Mouse (Mus musculus): ENCODE results near the gene Aif1. TPM values are rescaled to one million over a fixed set of nuclear protein-coding genes. Genes with fewer than 3 reads are reported as not detected.

Aif1 gene
- polyA plus RNA-seq, 1 experiment: 2.1 TPM

GRCm38 (mm10) chr17:35198029-35198428, 22.2 kb upstream of the Aif1 start:
- Histone ChIP-seq H3K4me1 (ENCODE audit: control insufficient read depth, insufficient read depth, low read length) (no peaks in the 10 kb centered on the region), H3K27ac (ENCODE audit: insufficient read depth, low read length) (no peak overlapping the region), H3K4me3 (ENCODE audit: low read depth, low read length) (no peak overlapping the region), H3K9me3 (replicated peaks; ENCODE audit: control insufficient read depth, insufficient read depth, low read length, poor library complexity, severe bottlenecking) (no peaks in the 10 kb centered on the region), H3K27me3 (ENCODE audit: control insufficient read depth, insufficient read depth, low read length, poor library complexity, severe bottlenecking) (no peaks in the 10 kb centered on the region), H3K9ac (ENCODE audit: low read depth, poor library complexity, severe bottlenecking) (no peak overlapping the region), H3K36me3 (ENCODE audit: control insufficient read depth, insufficient read depth, low read length, poor library complexity, severe bottlenecking) (no peaks in the 10 kb centered on the region)
- no peak for TF ChIP-seq CTCF (IDR thresholded peaks at IDR 0.05; ENCODE audit: low read depth, low read length)
- TF ChIP-seq POLR2A (IDR thresholded peaks at IDR 0.05; ENCODE audit: insufficient read depth, low read length): no peak
- TF ChIP-seq EP300 (IDR thresholded peaks at IDR 0.05; ENCODE audit: insufficient read depth, low read depth, low read length): no peak

- Histone ChIP-seq H3K4me3 (ENCODE audit: low read depth, low read length) (no peak overlapping the region), H3K36me3 (ENCODE audit: control insufficient read depth, insufficient read depth, low read length, poor library complexity, severe bottlenecking) (no peaks in the 10 kb centered on the region), H3K9ac (ENCODE audit: low read depth, poor library complexity, severe bottlenecking) (no peak overlapping the region), H3K27ac (ENCODE audit: insufficient read depth, low read length) (no peak overlapping the region), H3K27me3 (ENCODE audit: control insufficient read depth, insufficient read depth, low read length, poor library complexity, severe bottlenecking) (no peaks in the 10 kb centered on the region), H3K9me3 (replicated peaks; ENCODE audit: control insufficient read depth, insufficient read depth, low read length, poor library complexity, severe bottlenecking) (no peaks in the 10 kb centered on the region), H3K4me1 (ENCODE audit: control insufficient read depth, insufficient read depth, low read length) (no peaks in the 10 kb centered on the region)
- TF ChIP-seq POLR2A (IDR thresholded peaks at IDR 0.05; ENCODE audit: insufficient read depth, low read length): no peak
- TF ChIP-seq CTCF (IDR thresholded peaks at IDR 0.05; ENCODE audit: low read depth, low read length): no peak
- no peak for TF ChIP-seq EP300 (IDR thresholded peaks at IDR 0.05; ENCODE audit: insufficient read depth, low read depth, low read length)
These were observed 21.3 kb upstream of the Aif1 start for GRCm38 (mm10) chr17:35197126-35197525.

- Histone ChIP-seq H3K27me3 (ENCODE audit: control insufficient read depth, insufficient read depth, low read length, poor library complexity, severe bottlenecking) (no peaks in the 10 kb centered on the region), H3K9ac (ENCODE audit: low read depth, poor library complexity, severe bottlenecking) (peak overlapping the region; percentile 22; the same call in 1 of the 2 replicates)
These were observed 20.4 kb upstream of the Aif1 start for GRCm38 (mm10) chr17:35196321-35196641.

GRCm38 (mm10) chr17:35195631-35196320, 19.9 kb upstream of the Aif1 start:
- Histone ChIP-seq H3K4me1 (ENCODE audit: control insufficient read depth, insufficient read depth, low read length) (no peaks in the 10 kb centered on the region), H3K9ac (ENCODE audit: low read depth, poor library complexity, severe bottlenecking) (peak overlapping the region; percentile 22; the same call in 1 of the 2 replicates), H3K4me3 (ENCODE audit: low read depth, low read length) (peak overlapping the region; percentile 70), H3K9me3 (replicated peaks; ENCODE audit: control insufficient read depth, insufficient read depth, low read length, poor library complexity, severe bottlenecking) (no peaks in the 10 kb centered on the region), H3K27me3 (ENCODE audit: control insufficient read depth, insufficient read depth, low read length, poor library complexity, severe bottlenecking) (no peaks in the 10 kb centered on the region), H3K36me3 (ENCODE audit: control insufficient read depth, insufficient read depth, low read length, poor library complexity, severe bottlenecking) (no peaks in the 10 kb centered on the region), H3K27ac (ENCODE audit: insufficient read depth, low read length) (no peak overlapping the region)
- TF ChIP-seq EP300 (IDR thresholded peaks at IDR 0.05; ENCODE audit: insufficient read depth, low read depth, low read length) (no peak), CTCF (IDR thresholded peaks at IDR 0.05; ENCODE audit: low read depth, low read length) (peak; percentile 90)

More at GRCm38 (mm10) chr17:35196321-35196641, 20.4 kb upstream of the Aif1 start:
- no peaks in the 10 kb centered on the region for H3K9me3 ChIP-seq (replicated peaks; ENCODE audit: control insufficient read depth, insufficient read depth, low read length, poor library complexity, severe bottlenecking)
- H3K27ac ChIP-seq (ENCODE audit: insufficient read depth, low read length): no peak overlapping the region
- peak overlapping the region; percentile 70; the same call in 1 of the 2 replicates for H3K4me3 ChIP-seq (ENCODE audit: low read depth, low read length)
- TF ChIP-seq POLR2A (IDR thresholded peaks at IDR 0.05; ENCODE audit: insufficient read depth, low read length) (no peak), EP300 (IDR thresholded peaks at IDR 0.05; ENCODE audit: insufficient read depth, low read depth, low read length) (no peak), CTCF (IDR thresholded peaks at IDR 0.05; ENCODE audit: low read depth, low read length) (no peak)
- no peaks in the 10 kb centered on the region for H3K36me3 ChIP-seq (ENCODE audit: control insufficient read depth, insufficient read depth, low read length, poor library complexity, severe bottlenecking)
- no peaks in the 10 kb centered on the region for H3K4me1 ChIP-seq (ENCODE audit: control insufficient read depth, insufficient read depth, low read length)

GRCm38 (mm10) chr17:35194844-35195630, 19.2 kb upstream of the Aif1 start:
- Histone ChIP-seq H3K4me3 (ENCODE audit: low read depth, low read length) (peak overlapping the region; percentile 49), H3K27ac (ENCODE audit: insufficient read depth, low read length) (no peak overlapping the region), H3K27me3 (ENCODE audit: control insufficient read depth, insufficient read depth, low read length, poor library complexity, severe bottlenecking) (no peaks in the 10 kb centered on the region), H3K4me1 (ENCODE audit: control insufficient read depth, insufficient read depth, low read length) (no peaks in the 10 kb centered on the region), H3K9me3 (replicated peaks; ENCODE audit: control insufficient read depth, insufficient read depth, low read length, poor library complexity, severe bottlenecking) (no peaks in the 10 kb centered on the region), H3K36me3 (ENCODE audit: control insufficient read depth, insufficient read depth, low read length, poor library complexity, severe bottlenecking) (no peaks in the 10 kb centered on the region), H3K9ac (ENCODE audit: low read depth, poor library complexity, severe bottlenecking) (no peak overlapping the region)
- TF ChIP-seq POLR2A (IDR thresholded peaks at IDR 0.05; ENCODE audit: insufficient read depth, low read length): no peak
- TF ChIP-seq EP300 (IDR thresholded peaks at IDR 0.05; ENCODE audit: insufficient read depth, low read depth, low read length): no peak
- no peak for TF ChIP-seq CTCF (IDR thresholded peaks at IDR 0.05; ENCODE audit: low read depth, low read length)
